Mouse (Mus musculus) layer of hippocampus, adult 2 months (tissue): ENCODE data around the gene Mapk14. TPM values are rescaled to one million over a fixed set of nuclear protein-coding genes. Genes with fewer than 3 reads are reported as not detected.

Source experiments
- DNase-seq, 2 experiments: peaks; one replicate each; pipeline ENCODE4 v3.0.0; 2022; ENCODE audit warnings: low spot score in 2 of 2
- H3K27ac ChIP-seq: fragments of 200-600 bp; 2 replicates; pipeline ENCODE4 v1.8.1; 2022
- H3K4me3 ChIP-seq: fragments of 200-600 bp; 2 replicates; pipeline ENCODE4 v1.8.1; 2022; ENCODE audit warnings: mild to moderate bottlenecking
- CTCF ChIP-seq: fragments of 200-600 bp; conservative IDR thresholded peaks from 2 replicates; pipeline ENCODE4 v1.8.1; 2022; ENCODE audit warnings: antibody characterized with exemption, mild to moderate bottlenecking, moderate library complexity
- long read RNA-seq, 2 experiments: library from polyadenylated mRNA; stranded (forward); transcript quantifications; one replicate each; pipeline ENCODE4 v2.0.0; 2021; ENCODE audit warnings: borderline mapping rate in 2 of 2
- total RNA-seq, 2 experiments: library from RNA; stranded (reverse); gene quantifications; 2 replicates each; pipeline ENCODE4 v1.2.3; 2021

The Mapk14 gene
- 10 to 100 TPM; 70.6 to 82.7 TPM for total RNA-seq
- long read RNA-seq, experiment 1, transcript Mapk14-202 (12 exons, 3,548 nt): major isoform, 36 of 68 reads
- long read RNA-seq, experiment 1, transcript Mapk14-201 (12 exons, 3,562 nt): minor isoform, 23 of 68 reads
- long read RNA-seq, experiment 1, partial matches to known transcripts: 0 of 68 reads
- long read RNA-seq, experiment 1, other reads (novel, unspliced or antisense): 9 of 68 reads
- long read RNA-seq, experiment 2, transcript Mapk14-202 (12 exons, 3,548 nt): major isoform, 54 of 115 reads
- long read RNA-seq, experiment 2, transcript Mapk14-201 (12 exons, 3,562 nt): minor isoform, 44 of 115 reads
- long read RNA-seq, experiment 2, partial matches to known transcripts: 6 of 115 reads
- long read RNA-seq, experiment 2, other reads (novel, unspliced or antisense): 10 of 115 reads

GRCm38 (mm10) chr17:28690776-28691686 lies at the start of gene Mapk14:
Mapk14 (plus strand) TSS chr17:28691329.
- peak; percentile 87 for TF ChIP-seq CTCF
- DNase-seq: peak; percentile 99 to 100
- Histone ChIP-seq H3K27ac (peak within 1 kb of the TSS; percentile 96), H3K4me3 (peak within 1 kb of the TSS; percentile 97)

- Histone ChIP-seq H3K27ac (no peak overlapping the region), H3K4me3 (no peak overlapping the region)
- no peak for DNase-seq
- TF ChIP-seq CTCF: no peak
These were observed 47.4 kb upstream of the Mapk14 start for GRCm38 (mm10) chr17:28643697-28644096.

- no peak for DNase-seq
- no peak overlapping the region for H3K4me3 ChIP-seq
- TF ChIP-seq CTCF: no peak
- no peak overlapping the region for H3K27ac ChIP-seq
These were observed 47.0 kb upstream of the Mapk14 start for GRCm38 (mm10) chr17:28644112-28644511.

GRCm38 (mm10) chr17:28646221-28646620 lies 44.9 kb upstream of the Mapk14 start:
- H3K4me3 ChIP-seq: no peak overlapping the region
- TF ChIP-seq CTCF: no peak

GRCm38 (mm10) chr17:28648607-28649370 lies 42.3 kb upstream of the Mapk14 start:
- peak; percentile 57 to 65 for DNase-seq
- TF ChIP-seq CTCF: peak; percentile 88
- Histone ChIP-seq H3K27ac (no peak overlapping the region), H3K4me3 (no peak overlapping the region)

More at GRCm38 (mm10) chr17:28646221-28646620, 44.9 kb upstream of the Mapk14 start:
- no peak overlapping the region for H3K27ac ChIP-seq
- no peak for DNase-seq

- Histone ChIP-seq H3K27ac (no peak overlapping the region), H3K4me3 (no peak overlapping the region)
- no peak for TF ChIP-seq CTCF
- DNase-seq: no peak
These were observed 40.9 kb upstream of the Mapk14 start for GRCm38 (mm10) chr17:28650268-28650667.

GRCm38 (mm10) chr17:28657936-28658335 lies 33.2 kb upstream of the Mapk14 start:
- TF ChIP-seq CTCF: no peak
- H3K27ac ChIP-seq: no peak overlapping the region

GRCm38 (mm10) chr17:28659564-28659963 lies 31.6 kb upstream of the Mapk14 start:
- no peak for DNase-seq
- Histone ChIP-seq H3K4me3 (no peak overlapping the region), H3K27ac (no peak overlapping the region)
- no peak for TF ChIP-seq CTCF

More at GRCm38 (mm10) chr17:28657936-28658335, 33.2 kb upstream of the Mapk14 start:
- peak; percentile 17 to 22 for DNase-seq
- H3K4me3 ChIP-seq: no peak overlapping the region

- H3K4me3 ChIP-seq: no peak overlapping the region
- H3K27ac ChIP-seq: no peak overlapping the region
- DNase-seq: no peak
- no peak for TF ChIP-seq CTCF
These were observed 8.6 kb upstream of the Mapk14 start for GRCm38 (mm10) chr17:28682311-28683084.

- DNase-seq: no peak
- Histone ChIP-seq H3K27ac (no peak overlapping the region), H3K4me3 (no peak overlapping the region)
- TF ChIP-seq CTCF: no peak
These were observed 7.5 kb upstream of the Mapk14 start for GRCm38 (mm10) chr17:28683601-28684000.

GRCm38 (mm10) chr17:28684631-28685030 lies 6.5 kb upstream of the Mapk14 start:
- no peak for DNase-seq
- no peak overlapping the region for H3K27ac ChIP-seq
- no peak overlapping the region for H3K4me3 ChIP-seq
- TF ChIP-seq CTCF: no peak

- no peak overlapping the region for H3K27ac ChIP-seq
- no peak overlapping the region for H3K4me3 ChIP-seq
- DNase-seq: no peak
- no peak for TF ChIP-seq CTCF
These were observed 3.8 kb upstream of the Mapk14 start for GRCm38 (mm10) chr17:28687354-28687753.
